Mouse (Mus musculus) B cell, adult 2 months (primary cell): ENCODE data around the gene Lrp10.

Experiments used
- DNase-seq, 2 experiments: peaks; one replicate each; pipeline ENCODE4 v3.0.0; 2022

Lrp10 gene

GRCm38 (mm10) chr14:54433941-54434531 is 29.9 kb upstream of the Lrp10 start:
- DNase-seq = no peak

GRCm38 (mm10) chr14:54435194-54435918 is 28.6 kb upstream of the Lrp10 start:
- no peak for DNase-seq

DNA sequence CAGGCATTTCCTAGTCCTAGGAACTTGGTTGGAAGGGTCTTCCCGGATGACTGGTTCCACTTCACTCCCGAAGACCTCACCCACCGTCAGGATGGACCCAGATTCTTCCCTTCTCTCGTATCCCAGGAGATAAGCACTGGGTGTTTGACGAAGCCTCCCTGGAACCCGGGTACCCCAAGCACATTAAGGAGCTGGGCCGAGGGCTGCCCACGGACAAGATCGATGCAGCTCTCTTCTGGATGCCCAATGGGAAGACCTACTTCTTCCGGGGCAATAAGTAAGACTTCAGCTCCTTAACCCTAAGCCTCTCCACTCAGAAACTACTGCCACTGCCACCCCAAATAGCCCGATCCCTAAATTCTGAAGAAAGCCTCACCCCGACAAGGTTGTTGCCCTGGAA is 24.8 kb upstream of the Lrp10 start:
- no peak for DNase-seq

GRCm38 (mm10) chr14:54439610-54440009 is 24.3 kb upstream of the Lrp10 start:
- no peak for DNase-seq

DNA sequence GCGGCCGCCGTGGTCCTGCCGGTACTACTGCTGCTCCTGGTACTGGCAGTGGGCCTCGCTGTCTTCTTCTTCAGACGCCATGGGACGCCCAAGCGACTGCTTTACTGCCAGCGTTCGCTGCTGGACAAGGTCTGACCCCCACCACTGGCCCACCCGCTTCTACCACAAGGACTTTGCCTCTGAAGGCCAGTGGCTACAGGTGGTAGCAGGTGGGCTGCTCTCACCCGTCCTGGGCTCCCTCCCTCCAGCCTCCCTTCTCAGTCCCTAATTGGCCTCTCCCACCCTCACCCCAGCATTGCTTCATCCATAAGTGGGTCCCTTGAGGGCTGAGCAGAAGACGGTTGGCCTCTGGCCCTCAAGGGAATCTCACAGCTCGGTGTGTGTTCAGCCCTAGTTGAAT is 23.4 kb upstream of the Lrp10 start:
- DNase-seq = no peak

DNA sequence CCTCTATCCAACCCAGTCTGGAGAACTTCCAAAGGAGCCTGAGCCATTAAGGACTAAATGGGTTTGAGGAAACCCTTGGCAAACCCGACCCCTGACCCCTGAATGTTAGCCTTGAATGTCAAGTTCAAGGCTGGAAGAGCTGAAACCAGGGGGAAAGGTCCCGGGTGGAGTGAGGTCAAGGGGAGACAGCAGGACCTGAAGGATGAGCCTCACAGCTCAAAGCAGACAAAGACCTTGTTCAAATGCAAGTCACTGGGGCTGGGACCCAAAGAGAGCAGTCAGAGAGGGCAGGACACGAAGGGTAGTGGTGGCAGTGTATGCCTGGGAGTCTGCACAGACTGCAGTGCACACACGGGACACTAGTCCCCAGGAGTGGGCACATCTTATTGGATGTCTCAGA is 22.6 kb upstream of the Lrp10 start:
- no peak for DNase-seq

- DNase-seq = no peak
Observed at GRCm38 (mm10) chr14:54442548-54442947, 21.4 kb upstream of the Lrp10 start.

DNA sequence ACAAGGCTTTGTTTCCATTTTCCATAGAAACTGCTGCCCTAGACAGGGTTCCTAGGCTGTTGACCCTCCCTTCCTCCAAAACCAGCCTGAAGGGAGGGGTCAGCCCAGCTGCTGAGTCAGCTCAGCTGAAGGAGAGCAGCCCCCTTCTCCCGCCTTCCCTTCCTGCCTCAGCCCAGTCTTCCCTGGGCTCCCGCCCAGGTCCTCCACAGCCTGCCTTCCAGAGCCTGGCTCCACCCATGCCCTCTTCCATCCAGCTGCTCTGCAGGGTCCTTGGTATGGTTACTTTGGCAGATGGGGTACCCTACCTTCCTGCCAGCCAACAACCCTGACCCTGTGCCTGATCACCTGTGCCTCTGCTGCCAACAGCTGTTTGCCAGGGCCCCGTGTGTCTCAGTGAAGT is 20.7 kb upstream of the Lrp10 start:
- no peak for DNase-seq

- DNase-seq = no peak
Observed at GRCm38 (mm10) chr14:54443712-54444618, 20.0 kb upstream of the Lrp10 start.

DNA sequence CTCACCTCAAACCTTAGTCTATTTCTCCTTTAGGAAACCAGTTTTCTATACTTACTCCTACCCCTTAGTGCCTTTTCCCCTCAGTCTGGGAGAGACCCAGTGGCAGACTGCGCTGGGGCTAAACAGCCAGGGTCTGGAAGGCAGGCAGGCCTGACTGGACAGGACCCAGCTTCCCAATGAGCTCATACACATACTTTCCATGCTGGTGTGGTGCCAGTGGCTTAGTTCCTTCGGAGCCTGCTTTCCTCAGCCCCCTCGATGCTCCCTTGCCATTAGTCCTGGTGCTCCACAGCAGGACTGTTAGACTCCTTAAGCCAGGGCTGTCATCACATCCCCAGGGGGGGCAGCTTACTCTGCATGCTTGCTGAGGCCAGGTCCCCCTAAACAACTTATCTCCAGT is 18.5 kb upstream of the Lrp10 start:
- DNase-seq = no peak

- no peak for DNase-seq
Observed at GRCm38 (mm10) chr14:54453566-54453965, 10.4 kb upstream of the Lrp10 start.

GRCm38 (mm10) chr14:54454669-54455528 is 9.0 kb upstream of the Lrp10 start:
- DNase-seq = no peak

- DNase-seq = no peak
Observed at GRCm38 (mm10) chr14:54457907-54458569, 5.9 kb upstream of the Lrp10 start.

- DNase-seq = no peak
Observed at GRCm38 (mm10) chr14:54462146-54462545, 1.8 kb upstream of the Lrp10 start.

GRCm38 (mm10) chr14:54463108-54463958 is 604 bp upstream of the Lrp10 start:
- no peak for DNase-seq

- DNase-seq = peak; percentile 77 to 81
Observed at GRCm38 (mm10) chr14:54464293-54465005, 512 bp downstream of the Lrp10 start.

DNA sequence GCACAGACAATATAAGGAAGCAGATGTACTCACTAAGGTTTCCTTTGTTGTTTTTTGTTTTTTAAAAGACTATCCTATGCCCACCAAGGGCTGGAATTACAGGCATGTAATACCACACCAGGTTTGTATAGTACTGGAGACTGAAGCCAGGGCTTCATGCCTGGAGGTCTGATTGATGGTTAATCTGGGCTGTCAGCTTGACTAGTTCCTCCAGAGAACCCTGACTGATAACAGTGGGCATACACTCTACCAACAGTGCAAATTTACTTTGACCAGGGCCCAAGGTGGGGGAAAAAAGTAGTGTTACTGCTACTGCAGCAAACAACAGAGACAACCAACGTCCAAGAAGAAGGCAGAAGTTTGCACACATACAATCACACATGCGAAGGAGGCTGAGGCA is 7.5 kb downstream of the Lrp10 start:
- no peak for DNase-seq

DNA sequence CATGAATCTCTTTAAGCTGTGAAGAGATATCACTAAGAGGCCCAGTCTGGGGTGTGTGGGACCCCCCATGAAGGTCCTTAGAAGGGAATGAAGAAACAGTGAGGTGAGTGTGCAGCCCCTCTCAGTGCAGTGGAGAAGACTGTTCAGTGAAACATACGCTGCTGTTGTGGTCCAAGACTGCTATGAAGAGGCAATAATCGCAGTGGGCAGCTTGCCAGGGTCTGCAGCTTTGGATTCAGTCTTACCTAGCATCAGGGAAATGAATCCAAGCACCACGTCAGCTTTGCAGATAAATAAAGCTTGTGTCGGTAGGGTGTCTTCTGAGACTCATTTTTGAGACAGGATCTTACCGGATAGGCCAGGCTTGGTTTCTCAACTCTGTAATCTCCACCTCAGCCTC is 8.7 kb downstream of the Lrp10 start:
- DNase-seq = no peak

GRCm38 (mm10) chr14:54474744-54475143 is 10.8 kb downstream of the Lrp10 start:
- no peak for DNase-seq
